Mouse (Mus musculus) kidney, adult 2 months (tissue): ENCODE measurements around the gene Slc5a1. TPM values are rescaled to one million over a fixed set of nuclear protein-coding genes. Genes with fewer than 3 reads are reported as not detected.

ENCODE experiments used
- DNase-seq: peaks from one replicate; pipeline ENCODE4 v3.0.0; 2021
- H3K27ac ChIP-seq: fragments of 200-500 bp; 2 replicates; pipeline ENCODE4 v1.5.1; 2012; ENCODE audit warnings: low read depth, low read length, control low read depth, inconsistent platforms; ENCODE audit not compliant: insufficient read depth
- H3K27me3 ChIP-seq: fragments of 200-500 bp; replicated peaks from 2 replicates; pipeline ENCODE4 v1.6.1; 2012; ENCODE audit warnings: mild to moderate bottlenecking, moderate library complexity, low read length, inconsistent platforms; ENCODE audit not compliant: control insufficient read depth, insufficient read depth
- H3K36me3 ChIP-seq: fragments of 200-500 bp; 2 replicates; pipeline ENCODE4 v1.6.1; 2012; ENCODE audit warnings: mild to moderate bottlenecking, moderate library complexity, low read length, inconsistent platforms; ENCODE audit not compliant: control insufficient read depth, insufficient read depth
- H3K4me1 ChIP-seq: fragments of 200-500 bp; 2 replicates; pipeline ENCODE4 v1.6.1; 2011; ENCODE audit warnings: low read length; ENCODE audit not compliant: control insufficient read depth, insufficient read depth
- H3K4me3 ChIP-seq: fragments of 200-500 bp; 2 replicates; pipeline ENCODE4 v1.5.1; 2011; ENCODE audit warnings: mild to moderate bottlenecking, low read depth, low read length, control low read depth; ENCODE audit not compliant: insufficient read depth
- CTCF ChIP-seq: fragments of 200-500 bp; conservative IDR thresholded peaks from 2 replicates; pipeline ENCODE4 v1.5.1; 2011; ENCODE audit warnings: low read depth, mild to moderate bottlenecking, control low read depth, low read length, moderate library complexity, mixed read lengths; ENCODE audit not compliant: insufficient read depth, insufficient read length
- POLR2A ChIP-seq: fragments of 200-500 bp; IDR thresholded peaks from one replicate; pipeline ENCODE4 v1.6.1; 2011; ENCODE audit warnings: low read depth, low read length, control low read depth
- WGBS: fragments of 180-500 bp; shearing (Covaris S2); methylation state at CpG from one replicate; pipeline ENCODE4 v1.1.7; 2018; 5-methylcytosine and 5-hydroxymethylcytosine counted together
- polyA plus RNA-seq: library from polyadenylated mRNA; depleted of rRNA; stranded (reverse); fragments of >200 nt; gene quantifications from 2 replicates; pipeline ENCODE4 v1.2.3, GENCODE M21; 2012

Slc5a1 gene
- polyA plus RNA-seq, 1 experiment: 31.2 TPM

- 69% methylated on average over 4 of the region's 4 CpGs for WGBS
- no peaks in the 10 kb centered on the region for H3K27me3 ChIP-seq
- DNase-seq: no peak
- no peak overlapping the region for H3K4me3 ChIP-seq
- H3K4me1 ChIP-seq: no peaks in the 10 kb centered on the region
- no peaks in the 10 kb centered on the region for H3K36me3 ChIP-seq
- TF ChIP-seq CTCF (no peak), POLR2A (no peak)
- H3K27ac ChIP-seq: no peak overlapping the region
Observed at GRCm38 (mm10) chr5:33095315-33095714, 8.7 kb upstream of the Slc5a1 start.

DNA sequence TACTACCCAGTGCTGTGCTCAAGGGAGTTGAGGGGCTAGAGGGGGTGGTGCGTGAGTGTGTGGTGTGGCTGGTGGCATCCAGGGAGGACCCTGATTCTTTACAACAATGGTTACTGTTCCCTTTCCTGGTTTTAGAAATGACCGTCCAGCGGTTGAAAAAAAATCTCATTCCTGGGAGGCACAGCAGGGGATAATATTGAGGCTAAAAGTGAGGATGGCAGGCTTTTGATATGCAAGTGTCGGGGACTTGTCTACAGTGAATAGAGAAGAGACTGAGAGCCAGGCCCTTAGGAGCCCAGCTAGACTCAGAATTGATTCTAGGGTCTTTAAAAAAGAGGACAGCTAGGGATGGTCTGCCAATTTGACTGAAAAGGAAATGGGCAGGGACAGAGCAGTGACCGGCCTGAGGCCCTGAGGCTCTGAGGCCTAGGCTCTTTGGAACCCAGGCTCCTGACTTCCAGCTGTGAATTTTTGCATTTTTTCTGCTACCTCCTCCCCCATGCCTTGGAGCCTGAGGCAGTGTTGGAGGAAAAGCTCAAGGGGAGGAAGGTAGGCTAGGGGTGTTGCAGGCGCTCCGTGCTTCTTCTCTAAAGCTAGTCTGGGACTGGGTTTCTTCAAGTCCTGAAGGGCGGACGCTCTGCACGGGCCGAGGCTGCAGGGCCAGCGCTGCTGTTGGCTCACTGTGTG, 1.5 kb upstream of the Slc5a1 start:
- H3K4me3 ChIP-seq: no peak overlapping the region
- peaks cover 2% of the 10 kb centered on the region; the same call in 1 of the 2 replicates for H3K4me1 ChIP-seq
- H3K27ac ChIP-seq: no peak overlapping the region
- DNase-seq: no peak
- H3K36me3 ChIP-seq: no peaks in the 10 kb centered on the region
- 70% methylated on average over 12 of the region's 12 CpGs for WGBS
- TF ChIP-seq CTCF (no peak), POLR2A (no peak)
- H3K27me3 ChIP-seq: no peaks in the 10 kb centered on the region

DNA sequence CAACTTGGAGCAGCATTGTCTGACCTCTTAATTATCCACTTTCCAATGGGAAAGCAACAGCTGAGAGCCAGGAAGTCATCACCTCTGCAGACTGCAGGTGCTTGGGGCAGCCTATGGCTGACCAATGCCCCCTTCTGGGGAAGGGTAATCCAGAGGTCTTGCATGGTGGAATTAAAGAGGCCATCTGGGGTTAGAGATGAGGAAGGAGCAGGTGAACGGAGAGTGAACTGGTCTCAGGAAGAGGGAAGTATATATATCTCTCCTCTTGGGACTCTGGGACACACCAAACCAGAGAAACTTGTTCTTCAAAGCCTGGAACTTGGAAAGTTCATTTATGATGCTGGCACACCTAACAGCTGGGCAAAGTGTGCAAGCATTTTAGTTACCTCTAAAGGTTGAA, 857 bp downstream of the Slc5a1 start:
- Histone ChIP-seq H3K27ac (peak overlapping the region; percentile 7; the same call in 1 of the 2 replicates), H3K4me1 (peaks cover 2% of the 10 kb centered on the region; the same call in 1 of the 2 replicates), H3K4me3 (peak overlapping the region; percentile 46), H3K36me3 (no peaks in the 10 kb centered on the region), H3K27me3 (no peaks in the 10 kb centered on the region)
- 30% methylated on average over 1 of the region's 1 CpGs for WGBS
- TF ChIP-seq CTCF: peak; percentile 38; the same call in 1 of the 2 replicates
- TF ChIP-seq POLR2A: no peak
- peak; percentile 43 for DNase-seq

DNA sequence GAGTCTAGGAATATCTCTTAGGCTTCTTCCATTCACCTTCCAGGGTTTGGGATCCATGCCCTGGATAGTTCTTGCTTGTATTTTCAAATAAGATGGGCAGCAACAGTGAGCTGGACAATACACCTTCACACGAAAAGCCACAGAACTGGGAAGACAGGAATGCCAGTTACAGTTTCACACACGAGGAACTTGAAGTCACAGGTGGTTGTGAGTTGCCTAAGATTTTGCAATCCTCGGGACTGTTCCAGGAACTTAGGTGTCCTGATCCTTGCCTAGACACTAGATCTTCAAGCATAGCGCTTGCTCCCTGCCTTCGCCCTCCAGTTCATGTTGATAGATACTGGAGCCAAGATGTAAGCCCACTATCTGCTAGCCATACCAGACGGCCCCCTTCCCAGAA, 1.6 kb downstream of the Slc5a1 start:
- TF ChIP-seq POLR2A (no peak), CTCF (no peak)
- Histone ChIP-seq H3K36me3 (no peaks in the 10 kb centered on the region), H3K27me3 (no peaks in the 10 kb centered on the region), H3K27ac (no peak overlapping the region), H3K4me1 (peaks cover 2% of the 10 kb centered on the region; the same call in 1 of the 2 replicates), H3K4me3 (0 out of 2 replicates have a peak overlapping the region, but pooled peaks have one; percentile 7)
- 73% methylated on average over 6 of the region's 6 CpGs for whole genome bisulfite sequencing
- DNase-seq: peak; percentile 2

GRCm38 (mm10) chr5:33107056-33107455, 3.0 kb downstream of the Slc5a1 start:
- H3K36me3 ChIP-seq: no peaks in the 10 kb centered on the region
- no peak for TF ChIP-seq POLR2A
- no peak for TF ChIP-seq CTCF
- H3K27me3 ChIP-seq: no peaks in the 10 kb centered on the region
- WGBS: 75% methylated on average over 6 of the region's 6 CpGs
- H3K4me3 ChIP-seq: no peak overlapping the region
- H3K27ac ChIP-seq: no peak overlapping the region
- peaks cover 2% of the 10 kb centered on the region; the same call in 1 of the 2 replicates for H3K4me1 ChIP-seq
- no peak for DNase-seq

- WGBS: 53% methylated on average over 14 of the region's 14 CpGs
- H3K4me1 ChIP-seq: peaks cover 2% of the 10 kb centered on the region; the same call in 1 of the 2 replicates
- TF ChIP-seq POLR2A (no peak), CTCF (no peak)
- no peaks in the 10 kb centered on the region for H3K36me3 ChIP-seq
- H3K27ac ChIP-seq: no peak overlapping the region
- no peak overlapping the region for H3K4me3 ChIP-seq
- H3K27me3 ChIP-seq: no peaks in the 10 kb centered on the region
- DNase-seq: peak; percentile 68
Observed at GRCm38 (mm10) chr5:33107778-33108405, 3.9 kb downstream of the Slc5a1 start.

DNA sequence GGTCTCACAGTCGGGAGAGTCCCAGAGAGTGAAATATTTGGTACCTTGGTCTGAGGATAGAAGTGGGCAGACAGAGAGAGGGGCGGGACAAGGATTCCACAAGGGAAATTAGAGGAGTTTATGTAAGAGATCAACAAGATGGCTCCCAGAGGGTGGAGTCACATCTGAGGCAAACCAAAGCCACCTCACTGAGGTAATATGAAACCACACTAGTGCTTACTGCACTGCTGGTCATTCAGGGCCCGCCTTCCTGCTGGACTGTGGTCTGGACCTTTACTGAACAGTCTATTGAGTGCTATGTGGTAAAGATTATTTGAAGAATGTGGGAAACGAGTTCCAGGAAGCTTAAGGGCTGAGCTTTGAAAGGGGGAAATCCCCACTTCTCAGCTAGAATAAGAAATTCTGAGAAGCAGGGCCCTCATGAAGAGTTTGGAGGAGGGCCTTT, 17.9 kb downstream of the Slc5a1 start:
- no peak overlapping the region for H3K4me3 ChIP-seq
- DNase-seq: peak; percentile 61

More for the DNA sequence above, 17.9 kb downstream of the Slc5a1 start:
- Histone ChIP-seq H3K27ac (peak overlapping the region; percentile 67), H3K36me3 (no peaks in the 10 kb centered on the region), H3K27me3 (no peaks in the 10 kb centered on the region), H3K4me1 (0 out of 2 replicates have a peak, but pooled peaks cover 3% of the 10 kb centered on the region)
- WGBS: 42% methylated on average over 4 of the region's 4 CpGs
- TF ChIP-seq CTCF (no peak), POLR2A (no peak)
